Comparison of ENCODE assay signal across 1 mouse cellular context in the genomic region with DNA sequence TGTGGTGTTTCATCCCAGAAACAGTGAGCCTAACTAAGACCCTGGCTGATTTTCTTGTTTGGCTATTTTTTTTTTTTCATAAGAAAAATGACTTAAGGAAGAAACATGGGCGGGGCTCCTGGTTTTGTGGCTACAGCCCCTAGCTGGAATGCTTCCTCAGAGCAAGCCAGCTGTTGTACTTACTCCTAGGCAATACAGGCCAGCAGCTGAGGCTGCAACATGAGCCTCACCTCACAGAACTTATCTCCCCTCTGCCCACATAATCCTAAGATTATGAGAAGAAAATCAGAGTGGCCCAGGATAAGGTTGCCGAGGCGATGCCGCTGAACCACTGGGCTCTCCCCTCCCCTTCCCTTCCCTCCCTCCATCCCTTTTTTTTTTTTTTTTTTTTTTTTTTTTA.
TF ChIP-seq lines count a peak whose summit lies in the region.

No protein-coding gene starts in this region.

TF ChIP-seq in myocyte, 11 proteins besides CTCF, POLR2A, EP300 and RAD21:
- no peak for TF ChIP-seq MAX (IDR thresholded peaks at IDR 0.05; ENCODE audit: low read depth)
- TF ChIP-seq MYOG (IDR thresholded peaks at IDR 0.05; ENCODE audit: control insufficient read depth in 1 of 3, insufficient read depth in 1 of 3, insufficient read length in 2 of 3, low read depth in 2 of 3), result peak; percentile 21 to 84 (median 58)
- TF ChIP-seq TCF12 (IDR thresholded peaks at IDR 0.05; ENCODE audit: insufficient read depth, poor library complexity, severe bottlenecking), result peak; percentile 66
- TF ChIP-seq REST (IDR thresholded peaks at IDR 0.05; ENCODE audit: insufficient read depth, insufficient read length), result no peak
- TF ChIP-seq E2F4 (IDR thresholded peaks at IDR 0.05; ENCODE audit: insufficient read depth), result no peak
- TF ChIP-seq MYOD1 (IDR thresholded peaks at IDR 0.05; ENCODE audit: control insufficient read depth in 1 of 3, insufficient read length in 2 of 3, low read depth in 2 of 3), result peak; percentile 60 to 92 (median 89)
- TF ChIP-seq USF1 (IDR thresholded peaks at IDR 0.05; ENCODE audit: low read depth), result no peak
- no peak for TF ChIP-seq CEBPB (IDR thresholded peaks at IDR 0.05; ENCODE audit: insufficient read depth, poor library complexity, severe bottlenecking)
- no peak for TF ChIP-seq SRF (IDR thresholded peaks at IDR 0.05; ENCODE audit: control insufficient read depth, insufficient read length, low read depth)
- peak; percentile 70 for TF ChIP-seq TCF3 (IDR thresholded peaks at IDR 0.05; ENCODE audit: insufficient read length, low read depth)
- TF ChIP-seq POLR2AphosphoS2 (IDR thresholded peaks at IDR 0.05; ENCODE audit: insufficient read length, low read depth), result no peak
